Mouse (Mus musculus): ENCODE measurements around the gene Odf3l2.

DNA sequence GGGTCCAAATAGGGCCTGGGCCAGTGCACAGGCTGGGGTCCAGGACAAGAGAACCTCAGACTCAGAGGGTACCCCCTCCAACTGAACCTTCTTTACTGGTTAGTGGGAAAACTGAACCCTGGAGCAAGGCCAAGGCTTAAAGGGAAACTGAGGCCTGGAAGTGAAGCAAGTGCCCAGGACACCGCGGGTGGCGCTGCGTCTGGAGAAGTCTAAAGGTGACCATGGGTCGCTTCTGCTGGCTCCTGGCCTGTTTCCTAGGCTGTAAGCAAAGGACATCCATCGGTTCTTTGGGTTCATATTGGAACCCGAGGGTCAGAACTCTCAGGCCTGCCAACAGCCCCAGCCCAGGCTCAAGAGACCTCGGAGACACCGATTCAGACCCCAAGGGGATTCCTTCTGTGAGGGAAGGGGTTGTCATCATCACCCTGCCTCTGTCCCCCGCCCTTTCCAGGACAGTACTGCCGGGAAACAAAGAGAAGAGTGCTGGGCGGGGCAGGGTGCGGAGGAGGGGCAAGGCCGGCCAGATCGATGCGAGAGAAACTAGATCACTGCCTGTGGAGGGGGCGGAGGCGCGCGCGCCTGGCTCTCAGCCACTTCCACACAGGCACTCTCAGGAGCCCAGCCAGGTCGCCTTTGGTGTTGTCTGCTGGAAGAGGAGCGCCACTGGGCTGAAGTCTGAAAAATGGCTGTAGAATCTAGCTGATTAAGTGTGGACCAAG lies 6.9 kb downstream of the Odf3l2 start:
- TF ChIP-seq CTCF (IDR thresholded peaks at IDR 0.05; ENCODE audit: extremely low read depth, insufficient read length, insufficient replicate concordance, low read depth, low read length) (no peak), POLR2A (IDR thresholded peaks at IDR 0.05; ENCODE audit: low read depth, low read length) (no peak; the same call in 1 of the 2 replicates)
